Comparison of ENCODE assay signal across 8 mouse cellular contexts in the genomic region with DNA sequence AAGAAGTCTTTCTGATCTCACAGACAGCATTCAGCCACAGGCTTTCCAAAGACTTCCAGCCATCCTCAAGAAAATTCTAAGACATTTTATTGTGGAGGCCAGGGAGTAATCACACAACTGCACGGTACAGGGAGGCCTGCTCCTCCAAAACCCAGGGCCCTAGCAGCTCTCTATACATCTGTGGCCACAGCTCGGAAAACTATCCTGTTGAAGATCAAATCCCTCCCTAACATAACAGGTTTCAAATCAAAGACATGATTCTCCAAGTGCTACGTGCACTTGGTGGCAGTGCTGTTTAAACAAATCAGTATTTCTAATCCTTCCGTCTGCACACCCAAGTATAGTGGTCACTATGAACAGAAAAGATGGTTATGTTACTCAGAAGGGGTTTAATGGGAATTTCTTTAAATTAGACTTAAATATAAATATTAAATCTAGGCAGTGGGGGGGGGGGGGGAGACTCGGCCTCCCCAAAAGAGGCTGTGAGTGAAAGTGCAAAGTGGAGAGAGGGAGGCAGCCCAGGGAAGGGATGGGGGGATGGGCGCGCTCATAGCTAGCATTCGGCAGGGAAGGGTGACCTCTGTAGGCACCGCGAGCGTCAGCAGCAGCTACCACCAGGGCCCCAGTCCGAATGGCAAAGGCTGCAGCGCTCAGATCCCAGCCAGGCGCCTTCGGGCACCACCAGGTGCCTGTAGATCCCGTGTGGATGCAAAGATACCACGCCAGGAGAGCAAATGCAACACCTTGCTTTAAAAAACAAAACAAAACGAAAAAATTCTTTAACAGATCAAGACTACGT. TPM values are rescaled to one million over a fixed set of nuclear protein-coding genes. Genes with fewer than 3 reads are reported as not detected.
DNase-seq lines count a peak whose midpoint lies in the region; ATAC-seq lines count a peak whose summit lies in the region.

No protein-coding gene starts in this region.

- H3K27me3 ChIP-seq in hindbrain, embryonic 11.5 days (ENCODE audit: control insufficient read depth, insufficient read depth, low read length) = no peaks in the 10 kb centered on the region

- H3K4me3 ChIP-seq in hindbrain, embryonic 11.5 days (ENCODE audit: low read depth, low read length) = peak overlapping the region; percentile 96

- H3K36me3 ChIP-seq in hindbrain, embryonic 11.5 days (ENCODE audit: control insufficient read depth, insufficient read depth, low read length) = no peaks in the 10 kb centered on the region

- peak; percentile 95 for DNase-seq in Muller cell, postnatal 12 days (ENCODE audit: inconsistent ontology term)
- DNase-seq in cerebellum, postnatal 10 days = peak; percentile 97
- DNase-seq in frontal cortex, postnatal 14 days (ENCODE audit: low spot score in 2 of 2) = peak; percentile 75 to 83
- DNase-seq in hindbrain, embryonic 11.5 days (ENCODE audit: low spot score) = peak; percentile 91
- peak; percentile 69 to 87 for DNase-seq in layer of hippocampus, postnatal 25 days (ENCODE audit: extremely low spot score in 1 of 2, low spot score in 1 of 2)
- DNase-seq in lung, postnatal 10 days = peak; percentile 92
- peak; percentile 94 for DNase-seq in retina, embryonic 14.5 days (ENCODE audit: low spot score)
- DNase-seq in thymus, postnatal 4 days = peak; percentile 74

- H3K9me3 ChIP-seq in hindbrain, embryonic 11.5 days (ENCODE audit: control insufficient read depth, low read length) = no peaks in the 10 kb centered on the region

- peak overlapping the region; percentile 94 for H3K27ac ChIP-seq in hindbrain, embryonic 11.5 days (ENCODE audit: low read depth, low read length)

- 1% methylated on average over 19 of the region's 19 CpGs for WGBS in hindbrain, embryonic 11.5 days

- peak; percentile 44 for ATAC-seq in hindbrain, embryonic 11.5 days (ENCODE audit: low FRiP score)

- H3K9ac ChIP-seq in hindbrain, embryonic 11.5 days (ENCODE audit: low read depth, low read length) = peak overlapping the region; percentile 97

- H3K4me2 ChIP-seq in hindbrain, embryonic 11.5 days (replicated peaks; ENCODE audit: low read depth, low read length) = peak overlapping the region; percentile 85

- H3K4me1 ChIP-seq in hindbrain, embryonic 11.5 days (replicated peaks; ENCODE audit: control insufficient read depth, insufficient read depth, low read length) = peaks cover 2% of the 10 kb centered on the region; the same call in 1 of the 2 replicates

RNA-seq across cellular contexts. Expression of a gene that starts 2.4 kb away (rescaled TPM):
- polyA plus RNA-seq in hindbrain, embryonic 11.5 days (2014; fragmentation: Nextera tagmentation; extraction: Ambion mirVana) = 36.3 and 43.6 TPM in 2 replicates
- total RNA-seq in layer of hippocampus, postnatal 25 days (2021) = 10 to 100 TPM; 30.5 to 34.1 TPM

RNA-seq across cellular contexts. Expression of a gene that starts 31.7 kb away (rescaled TPM):
- 162 and 171 TPM in 2 replicates for polyA plus RNA-seq in hindbrain, embryonic 11.5 days (2014; fragmentation: Nextera tagmentation; extraction: Ambion mirVana)
- total RNA-seq in layer of hippocampus, postnatal 25 days (2021) = 100 to 1,000 TPM in 1 of 2 experiments, 10 to 100 TPM in 1; 79.2 to 120 TPM

Comparison
In these comparisons a context has a peak if more than half of its experiments do, and no peak if none do; other contexts are left out.
1. Peak in every context shown above with its lines: DNase-seq, ATAC-seq, H3K4me3 ChIP-seq and H3K27ac ChIP-seq.